Mouse (Mus musculus): ENCODE data around the gene Gm6902. TPM values are rescaled to one million over a fixed set of nuclear protein-coding genes. Genes with fewer than 3 reads are reported as not detected.
"Not testable (repeated sequence)": the region's sequence is repeated elsewhere in the genome, so short reads cannot be mapped to it uniquely, and the experiment has no call there.

Gm6902 gene
- polyA plus RNA-seq (2016; fragmentation: Nextera tagmentation; extraction: Ambion mirVana): not detected in 2 replicates

DNA sequence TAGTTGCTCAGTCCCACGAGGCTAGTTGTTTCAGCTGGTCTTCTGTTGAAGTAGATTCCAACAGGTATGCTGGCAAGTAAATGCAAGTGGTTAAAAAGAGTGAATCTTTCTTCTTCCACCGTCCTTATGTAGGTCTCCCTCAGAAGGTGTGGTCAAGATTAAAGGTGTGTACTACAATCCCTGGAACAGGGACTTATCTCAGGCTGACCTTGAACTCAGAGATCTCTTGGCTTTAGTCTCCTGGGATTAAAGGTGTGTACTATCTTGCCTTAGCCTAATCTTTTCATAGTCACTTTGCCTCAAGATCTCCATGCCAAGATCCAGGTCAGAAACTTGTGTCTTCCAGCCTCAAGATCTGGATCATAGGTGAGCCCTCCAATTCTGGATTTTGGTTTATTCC is at the start of gene Gm6902:
Gm6902 (minus strand) TSS at position 101 of the 400 bp plus-strand sequence.
- not testable (repeated sequence) for H3K27me3 ChIP-seq (ENCODE audit: insufficient read depth, poor library complexity, severe bottlenecking); H3K4me1 ChIP-seq; H3K9me3 ChIP-seq; DNase-seq (ENCODE audit: low spot score); H3K36me3 ChIP-seq; H3K4me3 ChIP-seq; H3K27ac ChIP-seq
- no CpG with 5 or more reads among the region's 2 CpGs for WGBS

DNA sequence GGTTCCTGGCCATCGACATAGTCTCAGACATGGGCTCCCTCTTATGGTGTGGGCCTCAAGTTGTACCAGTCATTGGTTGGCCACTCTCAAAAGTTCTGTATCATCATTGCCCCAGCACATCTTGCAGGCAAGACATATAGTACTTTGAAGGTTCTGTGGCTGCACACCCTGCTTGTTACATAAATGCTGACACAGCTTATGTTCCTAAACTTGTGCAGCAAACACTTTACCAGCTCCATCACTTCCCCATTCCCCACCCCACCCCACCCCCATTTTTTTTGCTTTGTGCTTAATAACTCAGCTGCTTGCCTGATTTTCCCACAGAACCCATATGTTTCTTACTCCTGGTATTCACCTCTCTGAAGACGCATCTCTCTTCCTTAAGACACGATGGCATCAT is 22.2 kb upstream of the Gm6902 start, which contains the start of gene Nlrp4e:
Nlrp4e (plus strand) TSS at position 301 of the 400 bp plus-strand sequence.
- H3K27me3 ChIP-seq (ENCODE audit: insufficient read depth, poor library complexity, severe bottlenecking); H3K4me3 ChIP-seq; H3K27ac ChIP-seq; DNase-seq (ENCODE audit: low spot score); H3K36me3 ChIP-seq; H3K4me1 ChIP-seq; H3K9me3 ChIP-seq: not testable (repeated sequence)
- WGBS: 80% methylated on average over 3 of the region's 3 CpGs

DNA sequence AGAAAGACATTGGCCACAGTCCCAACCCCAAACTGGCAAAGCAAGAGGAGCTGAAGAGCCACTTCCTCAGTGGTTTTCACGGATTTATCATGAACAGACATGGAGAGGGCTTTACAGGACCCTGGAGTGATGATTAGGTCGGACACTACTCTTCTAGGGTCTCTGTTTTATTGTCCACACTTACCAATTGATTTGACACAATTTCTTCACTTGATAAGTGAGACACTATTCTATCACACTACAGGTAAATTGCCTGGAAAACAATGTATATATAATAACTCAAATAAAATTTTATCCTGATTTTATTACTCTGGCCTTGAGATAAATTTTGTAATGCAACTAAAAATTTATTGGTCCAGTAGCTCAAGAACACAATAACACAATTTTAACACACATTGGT is 27.1 kb downstream of the Gm6902 start, which contains the start of gene Vmn1r166:
Vmn1r166 (minus strand) TSS at position 101 of the 400 bp plus-strand sequence.
- H3K4me3 ChIP-seq, H3K9me3 ChIP-seq: not testable (repeated sequence)
- WGBS: no CpG with 5 or more reads among the region's 2 CpGs

More for the DNA sequence above, 27.1 kb downstream of the Gm6902 start, which contains the start of gene Vmn1r166:
- not testable (repeated sequence) for DNase-seq (ENCODE audit: low spot score); H3K27me3 ChIP-seq (ENCODE audit: insufficient read depth, poor library complexity, severe bottlenecking); H3K36me3 ChIP-seq; H3K4me1 ChIP-seq; H3K27ac ChIP-seq

Other genes with a start within 250 kb of the Gm6902 start
- gene Vmn1r163, start 223.4 kb downstream of the Gm6902 start, polyA plus RNA-seq (2016; fragmentation: Nextera tagmentation; extraction: Ambion mirVana): not detected in 2 replicates
- gene Gm8720, start 211.4 kb downstream of the Gm6902 start, polyA plus RNA-seq (2016; fragmentation: Nextera tagmentation; extraction: Ambion mirVana): not detected in 2 replicates
- gene Gm10662, start 134.4 kb downstream of the Gm6902 start, polyA plus RNA-seq (2016; fragmentation: Nextera tagmentation; extraction: Ambion mirVana): not detected in 2 replicates
- gene Vmn1r165, start 61.6 kb downstream of the Gm6902 start, polyA plus RNA-seq (2016; fragmentation: Nextera tagmentation; extraction: Ambion mirVana): not detected in 2 replicates
- gene Vmn1r166, start 27.2 kb downstream of the Gm6902 start, polyA plus RNA-seq (2016; fragmentation: Nextera tagmentation; extraction: Ambion mirVana): not detected in 2 replicates
- not detected in 2 replicates for gene Nlrp4e, start 22.3 kb upstream of the Gm6902 start, polyA plus RNA-seq (2016; fragmentation: Nextera tagmentation; extraction: Ambion mirVana)
- gene Nlrp5, start 107.0 kb upstream of the Gm6902 start, polyA plus RNA-seq (2016; fragmentation: Nextera tagmentation; extraction: Ambion mirVana): not detected in 2 replicates
- gene Vmn1r167, start 228.3 kb upstream of the Gm6902 start, polyA plus RNA-seq (2016; fragmentation: Nextera tagmentation; extraction: Ambion mirVana): not detected in 2 replicates

All from heart, embryonic 10.5 days (tissue).